In the genomic region with DNA sequence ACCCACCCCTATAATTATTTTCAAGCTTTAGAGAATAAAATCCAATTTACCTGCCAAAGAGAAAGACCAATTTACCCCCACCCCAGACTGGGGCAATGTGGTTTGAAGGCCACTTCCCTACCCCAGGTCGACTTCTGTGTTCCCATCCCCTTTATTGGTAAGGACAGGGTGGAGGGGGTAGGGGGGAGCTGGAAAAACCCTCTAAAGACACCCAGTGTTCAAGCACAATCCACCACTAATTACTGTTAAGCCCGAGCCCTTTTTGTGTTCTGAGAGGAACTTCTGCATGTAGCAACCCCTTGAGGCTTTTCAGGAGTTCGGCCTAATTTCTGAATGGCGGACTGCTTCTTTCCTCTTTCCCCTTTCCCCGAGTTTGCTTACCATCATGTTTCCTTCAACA, we compare ENCODE assay signal across 16 mouse cellular contexts. TPM values are rescaled to one million over a fixed set of nuclear protein-coding genes. Genes with fewer than 3 reads are reported as not detected.
DNase-seq lines count a peak whose midpoint lies in the region; ATAC-seq lines count a peak whose summit lies in the region.
"Had no signal": no experiment of that assay in that cellular context is flagged by ENCODE, and none has a peak within 500 bp of the region (broad histone marks: within the 10 kb centered on the region; RNA-seq: fewer than 3 reads in every experiment).

No protein-coding gene starts in this region.

- ATAC-seq in limb, embryonic 13.5 days (ENCODE audit: low FRiP score, low read depth), result no peak
- ATAC-seq in forebrain, embryonic 15.5 days (replicated peaks), result peak; percentile 44
- no peak for ATAC-seq in megakaryocyte-erythroid progenitor cell, adult 5-6 weeks (replicated peaks; ENCODE audit: low FRiP score, low TSS enrichment, poor library complexity, severe bottlenecking)
- ATAC-seq in activated CD4-positive, CD25-positive, alpha-beta regulatory T cell, adult 4 months, result no peak
- ATAC-seq: intestine, embryonic 15.5 days had no signal

- no peaks in the 10 kb centered on the region for H3K27me3 ChIP-seq in limb, embryonic 13.5 days
- H3K27me3 ChIP-seq in limb, embryonic 10.5 days (ENCODE audit: low read depth, poor library complexity, severe bottlenecking), result no peaks in the 10 kb centered on the region
- H3K27me3 ChIP-seq in forebrain, embryonic 15.5 days, result peaks cover 23% of the 10 kb centered on the region; the same call in 1 of the 2 replicates
- H3K27me3 ChIP-seq in midbrain, embryonic 10.5 days (ENCODE audit: low read depth, poor library complexity, severe bottlenecking), result peaks cover 23% of the 10 kb centered on the region
- H3K27me3 ChIP-seq: intestine, embryonic 15.5 days; limb, embryonic 15.5 days had no signal

- H3K36me3 ChIP-seq in limb, embryonic 13.5 days, result no peaks in the 10 kb centered on the region
- no peaks in the 10 kb centered on the region for H3K36me3 ChIP-seq in limb, embryonic 10.5 days
- H3K36me3 ChIP-seq in forebrain, embryonic 15.5 days, result no peaks in the 10 kb centered on the region
- H3K36me3 ChIP-seq in midbrain, embryonic 10.5 days, result no peaks in the 10 kb centered on the region
- H3K36me3 ChIP-seq: G1E; intestine, embryonic 15.5 days; limb, embryonic 15.5 days had no signal

- 61% methylated on average over 5 of the region's 5 CpGs for WGBS in limb, embryonic 13.5 days
- WGBS in limb, embryonic 10.5 days, result 84% methylated on average over 5 of the region's 5 CpGs
- WGBS in forebrain, embryonic 15.5 days, result 3% methylated on average over 5 of the region's 5 CpGs
- 27% methylated on average over 5 of the region's 5 CpGs for WGBS in midbrain, embryonic 10.5 days

- H3K9ac ChIP-seq in limb, embryonic 13.5 days, result no peak overlapping the region
- no peak overlapping the region for H3K9ac ChIP-seq in forebrain, embryonic 15.5 days (replicated peaks)
- H3K9ac ChIP-seq: intestine, embryonic 15.5 days; limb, embryonic 15.5 days; lung, embryonic 14.5 days had no signal

- 0 out of 2 replicates have a peak, but pooled peaks cover 6% of the 10 kb centered on the region for H3K4me1 ChIP-seq in limb, embryonic 13.5 days
- H3K4me1 ChIP-seq in limb, embryonic 10.5 days, result no peaks in the 10 kb centered on the region
- H3K4me1 ChIP-seq in forebrain, embryonic 15.5 days, result peaks cover 19% of the 10 kb centered on the region
- peaks cover 16% of the 10 kb centered on the region for H3K4me1 ChIP-seq in midbrain, embryonic 10.5 days
- H3K4me1 ChIP-seq: intestine, embryonic 15.5 days had no signal

- H3K27ac ChIP-seq in limb, embryonic 13.5 days, result no peak overlapping the region
- H3K27ac ChIP-seq in limb, embryonic 10.5 days, result no peak overlapping the region
- no peak overlapping the region for H3K27ac ChIP-seq in forebrain, embryonic 15.5 days (replicated peaks)
- H3K27ac ChIP-seq in midbrain, embryonic 10.5 days (replicated peaks), result peak overlapping the region; percentile 34; the same call in 1 of the 2 replicates
- H3K27ac ChIP-seq: intestine, embryonic 15.5 days; limb, embryonic 15.5 days had no signal

- H3K4me2 ChIP-seq in limb, embryonic 13.5 days (replicated peaks), result 0 out of 2 replicates have a peak overlapping the region, but pooled peaks have one; percentile 7
- H3K4me2 ChIP-seq in forebrain, embryonic 15.5 days (replicated peaks), result peak overlapping the region; percentile 26
- H3K4me2 ChIP-seq: intestine, embryonic 15.5 days; limb, embryonic 15.5 days; lung, embryonic 14.5 days had no signal

- no peak for DNase-seq in limb, embryonic 10.5 days (ENCODE audit: low spot score)
- DNase-seq in midbrain, embryonic 10.5 days (ENCODE audit: low spot score), result no peak
- DNase-seq in retina, embryonic 14.5 days (ENCODE audit: low spot score), result peak; percentile 79
- DNase-seq in cerebellum, adult 8-10 months, result no peak
- DNase-seq: gastrocnemius, postnatal 36 days; kidney, postnatal 14 days; layer of hippocampus, postnatal 36 days; lung, embryonic 14.5 days; thymus, postnatal 36 days had no signal

- no peak overlapping the region for H3K4me3 ChIP-seq in limb, embryonic 13.5 days
- no peak overlapping the region for H3K4me3 ChIP-seq in limb, embryonic 10.5 days
- H3K4me3 ChIP-seq in forebrain, embryonic 15.5 days, result no peak overlapping the region; the same call in 1 of the 2 replicates
- 0 out of 2 replicates have a peak overlapping the region, but pooled peaks have one; percentile 12 for H3K4me3 ChIP-seq in midbrain, embryonic 10.5 days
- H3K4me3 ChIP-seq: intestine, embryonic 15.5 days; limb, embryonic 15.5 days had no signal

- no peaks in the 10 kb centered on the region for H3K9me3 ChIP-seq in limb, embryonic 13.5 days
- no peaks in the 10 kb centered on the region for H3K9me3 ChIP-seq in limb, embryonic 10.5 days (replicated peaks)
- no peaks in the 10 kb centered on the region for H3K9me3 ChIP-seq in forebrain, embryonic 15.5 days
- no peaks in the 10 kb centered on the region for H3K9me3 ChIP-seq in midbrain, embryonic 10.5 days (replicated peaks)
- H3K9me3 ChIP-seq: G1E; intestine, embryonic 15.5 days; limb, embryonic 15.5 days had no signal

RNA-seq across cellular contexts. Expression of gene Fzd5, which starts 41.9 kb away (rescaled TPM):
- 1.0 and 1.1 TPM in 2 replicates for polyA plus RNA-seq in limb, embryonic 13.5 days (2015; fragmentation: Nextera tagmentation; extraction: Ambion mirVana)
- 0.28 and 0.29 TPM in 2 replicates for polyA plus RNA-seq in limb, embryonic 10.5 days (2016; fragmentation: Nextera tagmentation; extraction: Ambion mirVana)
- polyA plus RNA-seq in forebrain, embryonic 15.5 days (2015; fragmentation: Nextera tagmentation; extraction: Ambion mirVana), result 0.55 and 0.87 TPM in 2 replicates
- polyA plus RNA-seq in midbrain, embryonic 10.5 days (2016; fragmentation: Nextera tagmentation; extraction: Ambion mirVana), result 0.36 and 0.79 TPM in 2 replicates
- 0.52 and 1.5 TPM in 2 replicates for total RNA-seq in megakaryocyte-erythroid progenitor cell, adult 5-6 weeks (2014; fragmentation: Nextera tagmentation)
- total RNA-seq in megakaryocyte-erythroid progenitor cell, adult 5-6 weeks (2017), result 2.0 and 2.6 TPM in 2 replicates
- polyA plus RNA-seq in activated CD4-positive, CD25-positive, alpha-beta regulatory T cell, adult 4 months (2017; shearing (Covaris generic)), result under 1 TPM; 0.53 to 0.64 TPM
